Mouse (Mus musculus) hindbrain, embryonic 11.5 days (tissue): Measurements from ENCODE around the gene Zc2hc1b. TPM values are rescaled to one million over a fixed set of nuclear protein-coding genes. Genes with fewer than 3 reads are reported as not detected.

Experiments used
- ATAC-seq: fragments of 200-750 bp; cut with Nextera tagmentation; 2 replicates; pipeline ENCODE4 v1.8.0; 2017; ENCODE audit warnings: mild to moderate bottlenecking, moderate TSS enrichment, moderate library complexity; ENCODE audit not compliant: low FRiP score
- DNase-seq: peaks from one replicate; pipeline ENCODE4 v3.0.0-alpha.2; 2015; ENCODE audit warnings: low spot score
- H3K27ac ChIP-seq: fragments of 300-500 bp; sonication (generic); 2 replicates; pipeline ENCODE4 v1.5.1; 2014; ENCODE audit warnings: mild to moderate bottlenecking, low read depth, low read length
- H3K27me3 ChIP-seq: fragments of 300-500 bp; sonication (generic); 2 replicates; pipeline ENCODE4 v1.6.1; 2014; ENCODE audit warnings: mild to moderate bottlenecking, low read length, moderate library complexity, mixed read lengths; ENCODE audit not compliant: control insufficient read depth, insufficient read depth
- H3K36me3 ChIP-seq: fragments of 300-500 bp; sonication (generic); 2 replicates; pipeline ENCODE4 v1.6.1; 2014; ENCODE audit warnings: mild to moderate bottlenecking, low read length, moderate library complexity, mixed read lengths; ENCODE audit not compliant: control insufficient read depth, insufficient read depth
- H3K4me1 ChIP-seq: fragments of 300-500 bp; sonication (generic); replicated peaks from 2 replicates; pipeline ENCODE4 v1.6.1; 2014; ENCODE audit warnings: low read length, mixed read lengths; ENCODE audit not compliant: control insufficient read depth, insufficient read depth
- H3K4me2 ChIP-seq: fragments of 300-500 bp; sonication (generic); replicated peaks from 2 replicates; pipeline ENCODE4 v1.6.1; 2014; ENCODE audit warnings: mild to moderate bottlenecking, low read depth, low read length
- H3K4me3 ChIP-seq: fragments of 300-500 bp; sonication (generic); 2 replicates; pipeline ENCODE4 v1.5.1; 2014; ENCODE audit warnings: low read depth, low read length
- H3K9ac ChIP-seq: fragments of 300-500 bp; sonication (generic); 2 replicates; pipeline ENCODE4 v1.6.1; 2014; ENCODE audit warnings: low read depth, low read length
- H3K9me3 ChIP-seq: fragments of 300-500 bp; sonication (generic); 2 replicates; pipeline ENCODE4 v1.6.1; 2016; ENCODE audit warnings: low read length; ENCODE audit not compliant: control insufficient read depth
- WGBS: fragments of 180-500 bp; shearing (Covaris S2); extraction: QIAGEN DNeasy Blood & Tissue Kit; methylation state at CpG from one replicate; pipeline ENCODE4 v1.1.7; 2014; 5-methylcytosine and 5-hydroxymethylcytosine counted together
- polyA plus RNA-seq: library from polyadenylated mRNA; unstranded; fragments of >200 nt; fragmentation: Nextera tagmentation; extraction: Ambion mirVana; gene quantifications from 2 replicates; pipeline ENCODE4 v1.2.1, GENCODE M21; 2014

Zc2hc1b gene
- polyA plus RNA-seq, 1 experiment from 2014 or later, result not detected

GRCm38 (mm10) chr10:13186754-13187153, 8.9 kb upstream of the Zc2hc1b start:
- WGBS, result 96% methylated on average over 3 of the region's 3 CpGs
- H3K4me3 ChIP-seq, result no peak overlapping the region
- H3K4me2 ChIP-seq, result no peak overlapping the region
- DNase-seq (no peak), ATAC-seq (no peak)
- H3K9me3 ChIP-seq, result no peaks in the 10 kb centered on the region
- H3K4me1 ChIP-seq, result no peaks in the 10 kb centered on the region
- no peaks in the 10 kb centered on the region for H3K36me3 ChIP-seq
- no peak overlapping the region for H3K9ac ChIP-seq
- H3K27me3 ChIP-seq, result no peaks in the 10 kb centered on the region
- H3K27ac ChIP-seq, result no peak overlapping the region

- Histone ChIP-seq H3K4me2 (no peak overlapping the region), H3K9me3 (no peaks in the 10 kb centered on the region), H3K36me3 (0 out of 2 replicates have a peak, but pooled peaks cover 7% of the 10 kb centered on the region), H3K9ac (no peak overlapping the region), H3K4me1 (no peaks in the 10 kb centered on the region), H3K27ac (no peak overlapping the region), H3K4me3 (no peak overlapping the region), H3K27me3 (no peaks in the 10 kb centered on the region)
- 96% methylated on average over 4 of the region's 4 CpGs for WGBS
- no peak for ATAC-seq
- no peak for DNase-seq
Measured at GRCm38 (mm10) chr10:13184170-13184766, 6.4 kb upstream of the Zc2hc1b start.

DNA sequence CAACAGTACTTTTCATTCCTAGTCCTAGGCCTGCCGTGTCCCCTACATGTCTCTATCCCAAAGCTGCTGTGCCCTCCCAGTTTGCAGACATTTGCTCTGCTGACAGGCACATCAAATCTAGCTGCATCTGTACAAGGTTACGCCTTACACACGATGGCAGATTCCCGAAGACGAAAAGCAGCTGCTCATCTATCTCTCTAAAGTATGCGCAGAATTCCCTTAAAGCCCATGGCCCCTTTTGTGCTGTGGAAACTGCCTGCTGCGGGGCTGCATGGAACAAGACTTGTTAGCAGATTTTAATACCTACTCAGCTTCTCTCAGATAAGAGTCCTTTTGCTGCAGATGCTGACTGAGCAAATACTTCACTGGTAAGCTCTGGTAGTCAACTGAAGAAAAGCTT, 2.4 kb upstream of the Zc2hc1b start:
- Histone ChIP-seq H3K4me3 (no peak overlapping the region), H3K36me3 (0 out of 2 replicates have a peak, but pooled peaks cover 10% of the 10 kb centered on the region), H3K9me3 (no peaks in the 10 kb centered on the region), H3K9ac (no peak overlapping the region), H3K27me3 (no peaks in the 10 kb centered on the region), H3K4me2 (no peak overlapping the region), H3K4me1 (no peaks in the 10 kb centered on the region), H3K27ac (no peak overlapping the region)
- ATAC-seq (no peak), DNase-seq (no peak)
- WGBS, result 90% methylated on average over 7 of the region's 7 CpGs

GRCm38 (mm10) chr10:13175866-13176265, 2.0 kb downstream of the Zc2hc1b start:
- ATAC-seq (no peak), DNase-seq (no peak)
- H3K9ac ChIP-seq, result no peak overlapping the region
- no peak overlapping the region for H3K27ac ChIP-seq
- H3K9me3 ChIP-seq, result no peaks in the 10 kb centered on the region
- no peaks in the 10 kb centered on the region for H3K27me3 ChIP-seq
- no peak overlapping the region for H3K4me2 ChIP-seq
- 0 out of 2 replicates have a peak, but pooled peaks cover 10% of the 10 kb centered on the region for H3K36me3 ChIP-seq
- no peaks in the 10 kb centered on the region for H3K4me1 ChIP-seq
- WGBS, result 94% methylated on average over 7 of the region's 7 CpGs
- no peak overlapping the region for H3K4me3 ChIP-seq

DNA sequence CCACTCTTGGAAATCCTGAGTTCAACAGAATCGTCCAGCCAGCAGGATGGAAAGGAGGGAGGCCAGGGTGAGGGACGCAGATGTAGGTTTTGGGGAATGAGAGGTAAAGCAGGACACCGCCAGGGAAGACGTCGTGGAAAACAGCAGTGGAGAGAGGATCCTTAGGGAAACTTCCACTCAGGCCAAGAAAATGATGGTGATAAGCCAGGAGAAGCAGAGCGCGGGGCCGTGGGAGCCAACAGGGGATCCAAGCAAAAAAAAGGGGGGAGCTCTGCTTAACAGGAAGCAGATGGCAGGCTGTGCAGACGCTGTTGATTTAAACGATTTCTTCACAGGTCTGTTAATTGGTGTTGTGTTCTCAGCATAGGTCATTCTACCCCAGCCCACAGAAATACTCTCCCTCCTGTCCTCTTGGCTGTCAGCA, 5.0 kb downstream of the Zc2hc1b start:
- 68% methylated on average over 10 of the region's 10 CpGs for WGBS
- Histone ChIP-seq H3K4me3 (no peak overlapping the region), H3K4me2 (no peak overlapping the region), H3K4me1 (no peaks in the 10 kb centered on the region), H3K9me3 (no peaks in the 10 kb centered on the region), H3K9ac (no peak overlapping the region), H3K27ac (no peak overlapping the region), H3K36me3 (no peaks in the 10 kb centered on the region), H3K27me3 (no peaks in the 10 kb centered on the region)
- ATAC-seq (no peak), DNase-seq (no peak)

DNA sequence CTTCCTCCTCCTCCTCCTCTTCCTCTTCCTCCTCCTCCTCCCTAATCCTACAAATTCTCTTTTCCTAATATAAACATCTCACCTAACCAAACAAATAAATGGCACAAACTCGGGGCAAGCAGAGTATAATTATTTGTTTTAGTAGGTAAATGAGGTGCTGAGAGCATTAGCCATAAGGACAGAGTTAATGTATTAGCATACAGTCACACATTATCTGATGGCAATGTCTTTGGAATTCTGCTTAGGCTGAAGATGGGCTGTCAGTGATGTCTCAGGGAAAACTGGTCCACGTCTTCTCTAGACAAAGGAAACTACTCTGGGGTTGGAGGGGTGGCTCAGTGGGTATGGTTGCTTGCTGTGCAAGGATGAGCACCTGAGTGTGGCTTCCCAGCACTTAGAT, 6.4 kb downstream of the Zc2hc1b start:
- Histone ChIP-seq H3K4me1 (no peaks in the 10 kb centered on the region), H3K9ac (no peak overlapping the region), H3K9me3 (no peaks in the 10 kb centered on the region), H3K27ac (no peak overlapping the region), H3K36me3 (no peaks in the 10 kb centered on the region), H3K4me3 (no peak overlapping the region), H3K4me2 (no peak overlapping the region), H3K27me3 (no peaks in the 10 kb centered on the region)
- WGBS, result 71% methylated on average over 2 of the region's 2 CpGs
- ATAC-seq (no peak), DNase-seq (no peak)

- Histone ChIP-seq H3K27ac (no peak overlapping the region), H3K27me3 (no peaks in the 10 kb centered on the region), H3K9ac (no peak overlapping the region), H3K4me3 (no peak overlapping the region), H3K36me3 (no peaks in the 10 kb centered on the region), H3K4me2 (no peak overlapping the region), H3K4me1 (no peaks in the 10 kb centered on the region), H3K9me3 (no peaks in the 10 kb centered on the region)
- ATAC-seq (peak; percentile 43; the same call in 1 of the 2 replicates), DNase-seq (peak; percentile 21)
- WGBS, result 57% methylated on average over 12 of the region's 12 CpGs
Measured at GRCm38 (mm10) chr10:13170739-13171448, 6.9 kb downstream of the Zc2hc1b start.

DNA sequence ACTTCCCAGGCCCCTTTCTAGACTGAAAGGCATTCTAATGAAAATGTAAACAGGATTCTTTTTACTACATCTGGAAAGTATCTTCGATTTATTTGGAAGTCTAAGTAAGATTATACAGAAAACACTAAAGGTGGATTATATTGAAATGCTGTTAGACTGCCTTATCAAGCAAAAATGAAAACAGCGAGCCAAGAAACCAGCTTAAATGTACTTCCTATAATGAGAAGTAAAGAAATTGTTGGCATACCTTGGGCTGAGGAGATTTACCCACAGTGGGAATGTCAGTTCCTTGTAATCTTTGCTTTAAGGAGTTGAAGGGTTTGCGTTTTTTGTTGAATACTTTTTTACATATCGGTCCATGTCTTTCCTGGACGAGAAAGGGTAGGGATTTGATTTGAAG, 9.4 kb downstream of the Zc2hc1b start:
- no peaks in the 10 kb centered on the region for H3K27me3 ChIP-seq
- 84% methylated on average over 5 of the region's 5 CpGs for WGBS
- ATAC-seq (no peak), DNase-seq (no peak)
- H3K9me3 ChIP-seq, result no peaks in the 10 kb centered on the region
- H3K36me3 ChIP-seq, result no peaks in the 10 kb centered on the region
- no peak overlapping the region for H3K4me2 ChIP-seq
- no peak overlapping the region for H3K9ac ChIP-seq
- no peak overlapping the region for H3K27ac ChIP-seq
- no peak overlapping the region for H3K4me3 ChIP-seq
- no peaks in the 10 kb centered on the region for H3K4me1 ChIP-seq

- no peak for DNase-seq
- no peaks in the 10 kb centered on the region for H3K9me3 ChIP-seq
- no peak for ATAC-seq
- WGBS, result 86% methylated on average over 4 of the region's 4 CpGs
- no peak overlapping the region for H3K27ac ChIP-seq
- no peaks in the 10 kb centered on the region for H3K36me3 ChIP-seq
- H3K4me1 ChIP-seq, result no peaks in the 10 kb centered on the region
- no peak overlapping the region for H3K9ac ChIP-seq
- no peak overlapping the region for H3K4me3 ChIP-seq
- no peak overlapping the region for H3K4me2 ChIP-seq
- H3K27me3 ChIP-seq, result no peaks in the 10 kb centered on the region
Measured at GRCm38 (mm10) chr10:13162031-13162430, 15.8 kb downstream of the Zc2hc1b start.
